Mouse (Mus musculus) spleen, postnatal 36 days (tissue): ENCODE data around the gene Qprt.

Experiments used
- DNase-seq, 2 experiments: peaks; one replicate each; pipeline ENCODE4 v3.0.0; 2022; ENCODE audit warnings: low spot score in 2 of 2, mixed read lengths in 1 of 2

Gene Qprt

DNA sequence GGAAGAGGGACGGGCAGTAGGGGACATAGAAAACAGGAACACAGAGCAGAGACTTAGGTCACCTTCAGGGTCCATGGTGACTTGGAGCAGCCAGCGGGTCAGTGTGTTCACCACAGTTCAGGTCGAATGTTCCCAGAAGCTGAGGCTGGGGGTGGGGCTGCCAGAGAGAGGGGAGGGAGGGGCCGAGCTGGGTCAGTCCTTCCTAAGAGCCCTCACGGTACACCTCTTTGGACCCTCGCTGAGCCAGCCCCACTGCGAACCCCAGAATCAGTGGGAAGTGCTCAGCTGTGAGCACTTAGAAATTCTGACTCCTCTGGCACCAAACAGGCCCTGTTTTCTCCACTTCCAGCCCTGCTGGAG is at the start of gene Qprt:
Gene Qprt, minus strand, starts transcription at position 316 of the 360 bp plus-strand sequence.
- DNase-seq = no peak

GRCm38 (mm10) chr7:127166501-127166900 is 44.5 kb upstream of the Qprt start:
- no peak for DNase-seq

GRCm38 (mm10) chr7:127165607-127166493 is 43.8 kb upstream of the Qprt start:
- peak; percentile 32 to 35 for DNase-seq

DNA sequence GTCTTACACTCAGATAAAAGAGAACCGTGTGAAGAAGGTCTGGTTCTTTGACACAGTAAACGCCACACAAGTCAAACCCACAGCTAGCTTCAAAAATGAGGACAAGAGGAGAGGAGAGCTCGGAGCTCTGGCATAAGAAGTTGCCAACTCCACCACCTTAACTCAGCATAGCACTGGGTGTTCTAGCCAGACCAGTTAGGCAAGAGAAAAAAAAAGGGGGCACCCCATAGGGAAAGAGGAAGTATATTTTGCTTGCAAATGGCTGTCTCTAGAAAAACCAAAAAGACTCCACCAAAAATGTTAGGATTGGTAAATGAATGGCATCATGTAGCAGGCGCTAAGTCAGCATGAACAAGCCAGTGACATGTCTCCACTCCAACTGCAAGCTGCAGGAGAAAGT is 42.0 kb upstream of the Qprt start:
- DNase-seq = peak; percentile 25 to 34

DNA sequence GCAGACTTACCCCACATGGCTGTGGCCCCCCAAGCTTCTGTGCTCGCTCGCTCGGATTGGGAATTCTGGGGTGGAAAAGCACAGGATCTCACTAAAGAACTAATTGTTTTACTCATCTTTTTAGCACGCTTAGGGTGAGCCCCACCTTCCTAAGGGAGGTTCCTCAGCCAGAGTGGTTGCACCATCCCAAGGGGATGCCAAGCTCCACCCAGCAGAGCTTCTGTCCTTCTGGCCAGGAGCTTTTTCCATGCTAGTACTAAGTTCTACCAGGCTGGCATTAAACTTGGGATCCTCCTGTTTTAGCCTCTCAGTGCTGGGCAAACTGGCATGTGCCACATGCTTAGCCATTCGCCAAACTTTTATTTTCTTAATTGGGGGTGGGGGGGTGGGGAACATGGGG is 40.5 kb upstream of the Qprt start:
- DNase-seq = no peak

DNA sequence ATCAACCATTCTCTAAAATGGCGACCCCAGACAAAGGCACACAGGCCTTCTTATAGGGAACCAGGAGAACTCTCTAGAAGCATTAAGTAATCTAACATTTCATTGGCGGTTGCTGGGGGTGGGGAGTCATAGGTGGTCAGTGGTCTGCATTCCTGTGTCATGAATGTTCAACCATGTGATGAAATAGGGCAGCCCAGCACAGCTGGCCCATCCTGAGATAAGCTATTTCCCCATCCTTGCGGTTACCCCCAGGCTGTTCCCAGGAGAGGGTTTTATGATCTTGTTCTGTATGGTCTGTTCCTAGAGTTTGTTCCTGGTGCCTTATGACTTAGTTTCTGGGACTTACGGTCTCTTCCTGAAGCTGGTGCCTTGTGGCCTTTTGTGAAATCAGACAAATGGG is 35.5 kb upstream of the Qprt start:
- DNase-seq = no peak

DNA sequence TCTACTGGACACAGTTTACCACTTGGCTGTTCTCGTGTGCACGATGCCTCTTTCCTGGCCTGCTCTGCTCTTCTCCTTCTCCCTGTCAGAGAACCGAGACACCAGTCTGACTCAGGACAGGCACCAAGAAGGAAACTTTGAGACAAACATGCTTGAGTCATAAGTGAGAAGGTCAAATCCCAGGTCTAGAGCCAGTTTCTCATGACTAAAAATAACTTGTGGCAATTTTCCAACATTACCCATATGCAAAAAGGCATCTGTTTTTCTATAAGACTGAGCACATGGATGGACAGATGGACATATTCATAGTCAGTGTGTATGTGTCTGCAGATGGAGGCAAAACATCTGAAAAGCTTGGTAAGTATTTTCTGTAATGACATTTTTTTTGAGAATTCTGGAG is 31.5 kb upstream of the Qprt start:
- DNase-seq = no peak

DNA sequence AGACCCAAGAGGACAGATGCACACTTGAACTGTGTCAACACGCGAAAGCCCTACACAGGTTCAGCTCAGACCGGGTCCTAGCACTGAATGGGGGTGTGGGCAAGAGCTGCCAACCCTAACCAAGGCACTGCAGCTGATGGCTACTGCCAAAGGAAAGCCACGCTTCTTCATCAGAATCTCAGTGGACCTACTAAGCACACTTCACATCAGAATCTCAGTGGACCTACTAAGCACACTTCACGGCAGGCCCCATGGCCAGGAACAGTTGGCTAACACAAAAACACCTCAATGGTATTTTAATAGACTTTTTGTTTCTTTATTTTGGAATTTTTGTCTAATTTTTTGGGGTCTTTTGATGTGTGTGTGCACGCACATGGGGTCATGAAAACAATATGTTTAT is 30.4 kb upstream of the Qprt start:
- no peak for DNase-seq

GRCm38 (mm10) chr7:127147901-127148300 is 25.9 kb upstream of the Qprt start:
- DNase-seq = no peak

DNA sequence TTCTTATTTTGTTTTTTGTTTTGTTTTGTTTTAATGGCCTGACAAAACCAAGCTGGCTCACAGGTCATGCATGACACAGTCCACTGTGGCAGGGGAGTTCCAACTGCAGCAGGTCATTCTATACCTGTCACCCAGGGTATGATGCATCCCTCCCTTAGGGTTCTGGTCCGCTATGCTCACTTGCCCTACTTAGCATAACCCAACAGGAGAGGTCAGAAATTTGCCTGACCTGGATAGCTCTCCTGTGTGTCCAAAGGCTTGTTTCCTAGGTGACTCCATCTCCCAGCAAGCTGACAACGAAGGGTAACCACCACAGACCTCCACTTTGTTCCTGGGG is 24.2 kb upstream of the Qprt start:
- DNase-seq = no peak

DNA sequence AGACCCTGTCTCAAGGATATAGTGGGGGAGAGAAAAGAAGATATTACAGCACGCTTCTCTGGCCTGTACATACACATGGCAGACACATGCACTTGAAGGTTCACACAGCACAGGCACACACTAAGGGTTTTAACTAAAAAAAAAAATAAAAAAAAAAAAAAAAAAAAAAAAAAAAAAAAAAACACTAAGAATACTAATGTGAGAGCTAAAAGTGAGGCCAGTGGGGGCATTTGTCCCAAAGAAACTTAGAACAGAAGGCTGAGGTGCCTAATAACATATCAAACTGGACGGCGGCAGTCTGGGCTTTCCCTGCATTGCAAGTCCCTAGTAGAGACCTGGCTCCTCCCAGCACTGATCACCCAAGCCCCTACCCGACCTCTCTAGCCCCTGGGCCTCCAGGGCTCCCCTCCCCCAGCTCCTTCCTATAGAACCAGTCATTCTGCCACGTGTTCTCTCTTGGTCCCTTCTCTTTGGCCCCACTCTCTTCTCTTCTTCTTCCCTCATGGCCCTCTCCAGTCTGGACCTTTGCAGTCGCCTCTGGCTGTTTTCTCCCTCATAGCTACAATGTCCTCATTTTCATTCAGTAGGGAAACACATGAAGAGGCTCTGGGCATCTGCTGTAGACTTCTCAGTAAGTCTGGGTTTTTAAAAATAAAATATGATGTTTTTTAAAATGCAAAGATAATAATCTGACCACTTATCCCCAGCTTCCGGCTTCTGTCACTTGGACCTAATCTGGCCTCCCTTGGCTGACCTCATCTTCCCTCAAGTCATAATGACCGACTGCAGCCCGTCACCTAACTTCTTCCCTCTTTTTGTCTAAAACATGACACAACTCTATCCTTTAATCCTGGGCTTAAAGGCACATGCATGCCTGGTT is 23.6 kb upstream of the Qprt start:
- no peak for DNase-seq

- DNase-seq = peak; percentile 28 to 32
Measured at GRCm38 (mm10) chr7:127144412-127144811, 22.4 kb upstream of the Qprt start.

DNA sequence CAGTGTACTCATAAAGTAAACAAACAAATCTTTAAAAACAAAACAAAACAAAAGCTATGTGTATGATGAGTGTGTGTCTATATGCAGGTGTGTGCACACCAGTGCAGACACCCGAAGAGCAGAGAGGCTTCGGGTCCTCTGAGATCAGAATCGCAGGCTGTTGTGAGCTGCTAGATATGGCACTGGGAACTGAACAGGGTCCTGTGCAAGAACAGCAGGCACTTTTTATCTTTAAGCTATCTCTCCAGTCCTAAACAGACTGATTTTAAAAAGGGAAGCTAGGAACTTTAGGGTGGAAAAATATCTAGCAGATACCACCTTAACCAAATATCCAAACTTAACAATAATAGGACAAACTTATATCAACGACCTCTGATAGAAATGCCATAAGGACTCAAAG is 20.6 kb upstream of the Qprt start:
- no peak for DNase-seq

DNA sequence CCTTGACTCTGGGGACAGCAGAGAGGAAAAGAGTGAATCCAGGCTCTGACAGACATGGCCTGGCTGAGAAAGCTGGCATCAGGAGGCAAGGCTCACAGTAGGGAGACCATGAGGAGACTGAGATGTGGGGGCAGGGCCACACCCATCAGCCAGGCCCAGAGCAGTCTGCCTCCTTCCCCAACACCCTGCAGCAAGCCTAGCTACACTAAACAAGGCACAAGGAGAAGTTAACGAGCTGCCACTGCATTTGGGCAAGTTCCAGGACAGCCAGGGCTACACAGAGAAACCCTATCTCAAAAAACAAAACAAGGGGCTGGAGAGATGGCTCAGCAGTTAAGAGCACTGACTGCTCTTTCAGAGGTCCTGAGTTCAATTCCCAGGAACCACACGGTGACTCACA is 20.2 kb upstream of the Qprt start:
- no peak for DNase-seq

DNA sequence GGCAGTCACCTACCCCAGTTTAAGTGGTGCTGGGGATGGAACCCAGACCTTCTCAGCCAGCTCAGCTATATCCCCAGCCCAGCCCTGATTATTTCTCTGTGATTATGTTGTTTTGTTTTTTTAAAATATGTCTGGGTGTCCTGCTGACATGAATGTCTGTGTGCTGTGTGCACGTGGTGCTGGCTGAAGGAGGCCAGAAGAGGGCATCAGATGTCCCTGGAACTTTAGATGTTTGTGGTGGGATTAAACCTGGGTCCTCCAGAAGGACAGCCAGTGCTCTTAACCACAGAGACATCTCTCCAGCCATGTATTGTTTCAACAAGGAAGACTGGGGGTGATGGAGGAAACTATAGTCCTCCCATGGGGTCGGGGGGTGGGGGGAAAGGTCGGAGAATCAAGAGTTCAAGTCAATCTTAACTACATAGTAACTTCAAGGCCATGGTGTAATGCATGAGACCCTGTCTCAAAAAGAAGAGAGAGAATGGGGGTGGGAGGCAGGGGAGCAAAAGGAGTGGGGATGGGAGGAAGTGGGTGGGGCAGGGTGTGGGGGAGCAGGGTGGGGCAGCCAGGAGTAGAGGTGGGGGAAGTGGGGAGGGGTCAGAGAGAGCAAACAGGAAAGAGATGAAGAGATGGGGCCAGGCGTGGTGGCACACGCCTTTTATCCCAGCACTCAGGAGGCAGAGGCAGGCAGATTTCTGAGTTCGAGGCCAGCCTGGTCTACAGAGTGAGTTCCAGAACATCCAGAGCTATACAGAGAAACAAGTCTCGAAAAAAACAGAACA is 18.8 kb upstream of the Qprt start:
- no peak for DNase-seq

GRCm38 (mm10) chr7:127139562-127139961 is 17.5 kb upstream of the Qprt start:
- no peak for DNase-seq

GRCm38 (mm10) chr7:127139100-127139499 is 17.1 kb upstream of the Qprt start:
- DNase-seq = no peak

- peak; percentile 63 to 72 for DNase-seq
Measured at GRCm38 (mm10) chr7:127137262-127138017, 15.4 kb upstream of the Qprt start, which contains the start of gene Spn. Gene Spn, minus strand, starts transcription at chr7:127137823.

DNA sequence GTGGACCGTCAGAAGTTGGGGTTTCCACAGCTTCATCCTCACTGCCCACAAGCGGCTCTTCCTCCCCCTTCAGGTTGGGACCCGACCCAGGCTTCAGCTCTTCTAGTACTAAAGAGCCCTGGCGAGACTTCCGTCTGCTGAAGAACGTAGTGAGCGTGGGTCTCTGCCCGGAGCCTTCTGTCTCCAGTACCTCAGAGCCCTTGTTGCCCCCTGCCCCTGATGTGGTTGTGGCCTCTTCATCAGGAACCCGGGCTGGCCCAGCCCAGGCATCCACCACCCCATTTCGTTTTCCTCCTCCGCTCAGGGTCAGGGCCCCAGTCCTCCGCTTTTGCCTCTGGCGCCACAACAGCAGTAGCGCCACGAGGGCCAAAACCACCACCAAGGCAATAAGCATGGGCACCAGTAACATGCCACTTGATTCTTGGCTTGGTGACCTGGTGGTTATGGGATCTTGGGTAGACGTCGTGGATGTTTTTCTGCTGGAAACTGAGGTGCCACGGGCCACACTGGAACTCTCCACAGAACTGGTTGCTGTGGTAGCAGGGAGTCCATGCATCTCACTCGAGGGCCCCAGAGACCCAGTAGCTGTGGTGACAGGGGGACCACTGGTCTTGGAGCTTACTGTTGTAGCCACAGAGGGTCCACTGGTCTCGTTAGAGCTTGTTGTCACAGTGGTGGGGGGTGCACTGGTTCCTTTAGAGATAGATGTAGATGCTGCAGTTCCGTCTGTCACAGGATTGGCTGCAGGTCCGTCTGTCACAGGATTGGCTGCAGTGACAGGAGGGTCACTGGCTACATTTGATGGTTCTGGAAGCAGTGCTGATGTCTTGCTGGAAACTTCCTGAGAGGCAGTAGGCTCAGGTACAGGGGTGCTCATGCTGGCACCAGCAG is 14.4 kb upstream of the Qprt start:
- peak in 1 of 2 experiments; percentile 54 for DNase-seq

- DNase-seq = peak; percentile 79 to 85
Measured at GRCm38 (mm10) chr7:127134821-127135447, 12.9 kb upstream of the Qprt start.
